Mouse (Mus musculus) MN1 (cell line): Measurements from ENCODE around the gene Olfr654.
A peak's percentile ranks its signal among the peaks of the same experiment; 100 is the strongest.

Source experiments
- DNase-seq: peaks from one replicate; pipeline ENCODE4 v3.0.0-alpha.2; 2016; ENCODE audit warnings: low spot score

Olfr654 gene

GRCm38 (mm10) chr7:104586725-104587124 is at the start of gene Olfr654:
Olfr654 (plus strand) TSS chr7:104587025.
- DNase-seq: no peak

- DNase-seq: no peak
Observed at GRCm38 (mm10) chr7:104549833-104550232, 37.0 kb upstream of the Olfr654 start, which contains the start of gene Olfr651. Olfr651 (plus strand) TSS chr7:104550133.

DNA sequence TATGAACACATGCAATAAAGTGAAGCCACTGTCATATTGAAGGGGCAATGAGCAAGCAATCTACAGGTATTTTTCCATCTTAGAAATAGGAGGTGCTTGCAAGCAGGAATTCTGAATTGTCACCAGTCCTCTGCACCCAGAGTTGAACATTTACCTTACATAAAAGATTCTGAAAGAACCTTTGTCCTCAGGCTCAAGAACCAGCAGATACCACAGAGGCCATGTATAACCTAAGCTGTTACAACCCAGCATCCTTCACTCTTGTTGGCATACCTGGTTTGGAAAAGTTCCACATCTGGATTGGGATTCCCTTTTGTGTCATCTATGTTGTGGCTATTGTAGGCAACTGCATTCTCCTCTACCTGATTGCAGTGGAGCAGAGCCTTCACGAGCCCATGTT is 34.1 kb upstream of the Olfr654 start:
- DNase-seq: peak; percentile 2

DNA sequence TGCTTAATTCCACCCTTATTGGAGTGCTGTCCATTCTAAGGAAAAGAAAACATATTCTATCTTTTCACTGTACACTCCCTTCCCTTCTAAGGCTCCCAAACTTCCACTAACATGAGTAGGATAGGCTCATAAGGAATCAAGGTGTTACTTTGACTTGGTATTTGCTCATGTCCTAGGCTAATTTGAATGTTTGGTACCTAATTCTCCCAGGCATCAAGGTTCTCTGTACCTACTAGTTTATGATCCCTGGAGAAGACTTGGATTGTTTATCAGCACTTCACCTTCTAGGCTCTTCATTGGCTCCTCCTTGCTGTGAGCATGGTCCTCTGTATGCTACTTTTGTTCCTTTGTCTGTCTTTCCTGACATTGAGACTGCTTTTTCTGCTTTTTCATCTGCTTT is 26.2 kb upstream of the Olfr654 start, which contains the start of gene Olfr652:
Gene Olfr652 (plus strand): TSS at position 301 of the 400 bp plus-strand sequence.
- no peak for DNase-seq

GRCm38 (mm10) chr7:104577014-104577413 is 9.8 kb upstream of the Olfr654 start, which contains the start of gene Olfr653:
Olfr653 (plus strand) TSS chr7:104577314.
- DNase-seq: no peak

GRCm38 (mm10) chr7:104580846-104581245 is 6.0 kb upstream of the Olfr654 start:
- no peak for DNase-seq

DNA sequence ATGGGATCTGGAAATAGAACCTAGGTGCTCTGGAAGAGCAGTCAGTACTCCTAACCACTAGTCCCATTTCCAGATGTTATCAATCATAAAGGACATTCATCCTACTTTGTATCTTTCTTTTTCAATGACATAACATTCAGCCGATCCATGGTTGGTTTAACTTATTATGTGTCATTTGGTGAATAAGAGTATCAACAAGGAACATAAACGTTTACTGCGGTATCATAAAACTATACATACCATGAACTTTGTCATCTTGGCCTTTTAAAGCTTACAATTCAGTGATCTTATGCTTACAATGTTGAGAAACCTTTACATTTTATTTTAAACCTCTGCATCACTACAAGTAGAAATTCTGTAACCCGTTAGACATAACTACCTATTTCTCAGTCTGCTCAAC is 5.4 kb upstream of the Olfr654 start:
- no peak for DNase-seq

DNA sequence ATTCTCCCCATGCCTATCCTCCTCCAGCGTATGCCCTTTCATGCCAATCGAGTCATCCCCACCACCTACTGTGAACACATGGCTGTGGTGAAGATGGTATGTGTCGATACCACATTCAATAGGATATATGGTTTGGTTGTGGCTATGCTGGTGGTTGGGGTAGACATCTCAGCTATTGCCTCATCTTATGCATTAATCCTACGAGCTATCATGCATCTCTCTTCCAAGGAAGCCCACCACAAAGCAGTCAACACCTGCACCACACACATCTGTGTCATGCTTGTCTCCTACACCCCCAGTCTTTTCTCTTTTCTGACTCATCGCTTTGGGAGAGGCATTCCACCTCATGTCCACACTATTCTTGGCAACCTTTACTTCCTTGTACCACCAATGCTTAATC is 1.4 kb downstream of the Olfr654 start:
- no peak for DNase-seq

- DNase-seq: no peak
Observed at GRCm38 (mm10) chr7:104601679-104602078, 14.9 kb downstream of the Olfr654 start, which contains the start of gene Olfr655. Olfr655 (minus strand) TSS chr7:104601779.

- no peak for DNase-seq
Observed at GRCm38 (mm10) chr7:104603173-104603572, 16.3 kb downstream of the Olfr654 start.

DNA sequence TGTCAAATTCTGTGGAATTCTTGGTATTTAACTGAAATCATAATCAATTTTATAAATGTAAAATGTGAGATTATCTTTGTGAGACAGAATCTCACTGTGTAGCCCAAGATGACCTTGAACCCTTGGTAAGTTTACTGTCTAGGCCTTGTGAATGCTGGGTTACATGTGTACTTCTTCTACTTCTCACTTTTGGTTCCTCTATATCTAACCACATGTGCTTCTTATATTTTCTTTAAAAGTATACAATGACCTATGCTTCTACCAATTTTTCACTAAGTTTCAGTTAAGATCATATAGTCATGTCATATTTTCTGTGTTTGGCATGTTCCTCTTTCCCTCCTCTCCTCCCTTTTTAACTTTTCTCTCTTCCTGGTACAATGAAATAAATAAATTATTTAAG is 17.9 kb downstream of the Olfr654 start:
- no peak for DNase-seq

GRCm38 (mm10) chr7:104613655-104614054 is 26.8 kb downstream of the Olfr654 start, which contains the start of gene Olfr656:
Olfr656 (plus strand) TSS chr7:104613955.
- no peak for DNase-seq

- no peak for DNase-seq
Observed at GRCm38 (mm10) chr7:104624494-104624893, 37.7 kb downstream of the Olfr654 start, which contains the start of gene Olfr657. Olfr657 (plus strand) TSS chr7:104624794.
